Mouse (Mus musculus) forebrain, embryonic 16.5 days (tissue): ENCODE results near the gene Hoxb7. TPM values are rescaled to one million over a fixed set of nuclear protein-coding genes. Genes with fewer than 3 reads are reported as not detected.

Source experiments
- ATAC-seq: fragments of 200-750 bp; cut with Nextera tagmentation; 2 replicates; pipeline ENCODE4 v1.8.0; 2017; ENCODE audit warnings: mild to moderate bottlenecking, moderate library complexity
- H3K27ac ChIP-seq: fragments of 300-500 bp; sonication (generic); 2 replicates; pipeline ENCODE4 v1.5.1; 2014; ENCODE audit warnings: low read length, control low read depth
- H3K27me3 ChIP-seq: fragments of 300-500 bp; sonication (generic); replicated peaks from 2 replicates; pipeline ENCODE4 v1.6.1; 2014; ENCODE audit warnings: low read length; ENCODE audit not compliant: control insufficient read depth, insufficient read depth
- H3K36me3 ChIP-seq: fragments of 300-500 bp; sonication (generic); 2 replicates; pipeline ENCODE4 v1.6.1; 2014; ENCODE audit not compliant: control insufficient read depth, insufficient read depth
- H3K4me1 ChIP-seq: fragments of 300-500 bp; sonication (generic); replicated peaks from 2 replicates; pipeline ENCODE4 v1.6.1; 2014; ENCODE audit warnings: low read length; ENCODE audit not compliant: control insufficient read depth, insufficient read depth
- H3K4me2 ChIP-seq: fragments of 300-500 bp; sonication (generic); 2 replicates; pipeline ENCODE4 v1.6.1; 2014; ENCODE audit warnings: mild to moderate bottlenecking, low read length, control low read depth
- H3K4me3 ChIP-seq: fragments of 300-500 bp; sonication (generic); replicated peaks from 2 replicates; pipeline ENCODE4 v1.5.1; 2014; ENCODE audit warnings: mild to moderate bottlenecking, low read length, control low read depth
- H3K9ac ChIP-seq: fragments of 300-500 bp; sonication (generic); replicated peaks from 2 replicates; pipeline ENCODE4 v1.6.1; 2014; ENCODE audit warnings: low read depth, low read length, control low read depth
- H3K9me3 ChIP-seq: fragments of 300-500 bp; sonication (generic); 2 replicates; pipeline ENCODE4 v1.6.1; 2016; ENCODE audit warnings: low read length; ENCODE audit not compliant: control insufficient read depth
- WGBS: fragments of 180-500 bp; shearing (Covaris S2); extraction: QIAGEN DNeasy Blood & Tissue Kit; methylation state at CpG from one replicate; pipeline ENCODE4 v1.1.7; 2014; 5-methylcytosine and 5-hydroxymethylcytosine counted together
- polyA plus RNA-seq: library from polyadenylated mRNA; unstranded; fragments of >200 nt; fragmentation: Nextera tagmentation; extraction: Ambion mirVana; gene quantifications from 2 replicates; pipeline ENCODE4 v1.2.1, GENCODE M21; 2015

Gene Hoxb7
- polyA plus RNA-seq, 1 experiment from 2014 or later = not detected

GRCm38 (mm10) chr11:96327750-96328149 is 41.3 kb downstream of the Hoxb7 start:
- WGBS = 2% methylated on average over 5 of the region's 5 CpGs
- Histone ChIP-seq H3K9ac (no peak overlapping the region), H3K4me1 (no peaks in the 10 kb centered on the region), H3K27ac (no peak overlapping the region), H3K27me3 (peaks cover 97% of the 10 kb centered on the region), H3K36me3 (no peaks in the 10 kb centered on the region), H3K4me2 (no peak overlapping the region), H3K9me3 (no peaks in the 10 kb centered on the region), H3K4me3 (no peak overlapping the region)
- no peak for ATAC-seq

GRCm38 (mm10) chr11:96328605-96329004 is 42.2 kb downstream of the Hoxb7 start:
- ATAC-seq = no peak
- H3K27me3 ChIP-seq = peaks cover 96% of the 10 kb centered on the region
- H3K9ac ChIP-seq = no peak overlapping the region
- no peaks in the 10 kb centered on the region for H3K36me3 ChIP-seq
- no peak overlapping the region for H3K4me2 ChIP-seq
- H3K4me3 ChIP-seq = no peak overlapping the region
- no peaks in the 10 kb centered on the region for H3K9me3 ChIP-seq
- no peaks in the 10 kb centered on the region for H3K4me1 ChIP-seq
- no peak overlapping the region for H3K27ac ChIP-seq
- 3% methylated on average over 8 of the region's 8 CpGs for WGBS

GRCm38 (mm10) chr11:96332105-96332504 is 45.7 kb downstream of the Hoxb7 start:
- Histone ChIP-seq H3K9ac (no peak overlapping the region), H3K27ac (no peak overlapping the region), H3K27me3 (peaks cover 95% of the 10 kb centered on the region), H3K4me2 (no peak overlapping the region), H3K4me1 (no peaks in the 10 kb centered on the region), H3K36me3 (no peaks in the 10 kb centered on the region), H3K4me3 (no peak overlapping the region), H3K9me3 (no peaks in the 10 kb centered on the region)
- no peak for ATAC-seq
- WGBS = 1% methylated on average over 8 of the region's 8 CpGs

- Histone ChIP-seq H3K4me1 (no peaks in the 10 kb centered on the region), H3K9me3 (no peaks in the 10 kb centered on the region), H3K27ac (no peak overlapping the region), H3K4me3 (no peak overlapping the region), H3K4me2 (no peak overlapping the region), H3K27me3 (peaks cover 95% of the 10 kb centered on the region), H3K36me3 (no peaks in the 10 kb centered on the region), H3K9ac (no peak overlapping the region)
- WGBS = under 1% methylated on average over 35 of the region's 35 CpGs
- ATAC-seq = no peak
Observed at GRCm38 (mm10) chr11:96332618-96333032, 46.2 kb downstream of the Hoxb7 start.

GRCm38 (mm10) chr11:96333241-96334001 is 47.0 kb downstream of the Hoxb7 start:
- Histone ChIP-seq H3K4me1 (no peaks in the 10 kb centered on the region), H3K4me2 (no peak overlapping the region), H3K9ac (no peak overlapping the region), H3K9me3 (no peaks in the 10 kb centered on the region), H3K27ac (no peak overlapping the region), H3K27me3 (peaks cover 95% of the 10 kb centered on the region), H3K4me3 (no peak overlapping the region), H3K36me3 (no peaks in the 10 kb centered on the region)
- WGBS = 1% methylated on average over 17 of the region's 17 CpGs
- ATAC-seq = no peak

- no peak for ATAC-seq
- H3K4me3 ChIP-seq = no peak overlapping the region
- H3K27me3 ChIP-seq = peaks cover 97% of the 10 kb centered on the region
- H3K9me3 ChIP-seq = no peaks in the 10 kb centered on the region
- H3K36me3 ChIP-seq = no peaks in the 10 kb centered on the region
- WGBS = 0% methylated on average over 2 of the region's 2 CpGs
- no peak overlapping the region for H3K4me2 ChIP-seq
- H3K27ac ChIP-seq = no peak overlapping the region
- H3K9ac ChIP-seq = no peak overlapping the region
- no peaks in the 10 kb centered on the region for H3K4me1 ChIP-seq
Observed at GRCm38 (mm10) chr11:96334002-96334364, 47.6 kb downstream of the Hoxb7 start.

- 19% methylated on average over 3 of the region's 3 CpGs for WGBS
- no peak overlapping the region for H3K4me2 ChIP-seq
- no peaks in the 10 kb centered on the region for H3K36me3 ChIP-seq
- no peak overlapping the region for H3K27ac ChIP-seq
- no peak for ATAC-seq
- H3K27me3 ChIP-seq = peaks cover 97% of the 10 kb centered on the region
- H3K9ac ChIP-seq = no peak overlapping the region
- no peaks in the 10 kb centered on the region for H3K9me3 ChIP-seq
- H3K4me1 ChIP-seq = no peaks in the 10 kb centered on the region
- no peak overlapping the region for H3K4me3 ChIP-seq
Observed at GRCm38 (mm10) chr11:96334998-96335397, 48.6 kb downstream of the Hoxb7 start.

GRCm38 (mm10) chr11:96336597-96336996 is 50.2 kb downstream of the Hoxb7 start:
- Histone ChIP-seq H3K4me3 (no peak overlapping the region), H3K27ac (no peak overlapping the region), H3K27me3 (peaks cover 91% of the 10 kb centered on the region), H3K4me1 (no peaks in the 10 kb centered on the region; the same call in 1 of the 2 replicates), H3K36me3 (no peaks in the 10 kb centered on the region), H3K4me2 (no peak overlapping the region), H3K9me3 (no peaks in the 10 kb centered on the region), H3K9ac (no peak overlapping the region)
- ATAC-seq = no peak
- WGBS = 0% methylated on average over 2 of the region's 2 CpGs

- H3K27me3 ChIP-seq = peaks cover 91% of the 10 kb centered on the region
Observed at GRCm38 (mm10) chr11:96337026-96337425, 50.6 kb downstream of the Hoxb7 start.

More at GRCm38 (mm10) chr11:96337026-96337425, 50.6 kb downstream of the Hoxb7 start:
- no peak overlapping the region for H3K4me3 ChIP-seq
- WGBS = 2% methylated on average over 6 of the region's 6 CpGs
- no peaks in the 10 kb centered on the region; the same call in 1 of the 2 replicates for H3K4me1 ChIP-seq
- H3K9ac ChIP-seq = no peak overlapping the region
- H3K4me2 ChIP-seq = no peak overlapping the region
- ATAC-seq = no peak
- H3K36me3 ChIP-seq = no peaks in the 10 kb centered on the region
- H3K27ac ChIP-seq = no peak overlapping the region
- H3K9me3 ChIP-seq = no peaks in the 10 kb centered on the region
